Mouse (Mus musculus): ENCODE measurements around the gene C1qtnf4.

Gene C1qtnf4

GRCm38 (mm10) chr2:90938362-90938761, 52.7 kb downstream of the C1qtnf4 start:
- DNase-seq, result no peak

DNA sequence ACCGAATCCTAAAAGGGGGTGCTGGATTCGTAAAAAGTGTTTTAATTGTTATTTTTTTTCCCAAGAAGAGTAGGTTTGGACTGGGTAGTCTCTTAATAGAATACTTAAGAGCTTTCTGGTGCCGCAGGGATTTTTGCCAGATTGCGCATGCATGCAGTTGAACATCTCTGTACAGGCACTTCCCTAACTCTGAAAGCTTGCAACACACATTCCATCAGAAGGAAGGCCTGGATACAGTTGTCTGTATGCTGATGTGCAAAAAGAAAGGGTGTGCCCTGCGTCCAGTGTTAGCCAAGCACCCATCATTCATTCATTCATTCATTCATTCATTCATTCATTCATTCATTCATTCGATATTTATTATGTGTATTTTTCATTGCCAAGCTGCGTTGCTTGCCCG, 54.1 kb downstream of the C1qtnf4 start:
- peak; percentile 30 for DNase-seq
